Mouse (Mus musculus): Measurements from ENCODE around the gene Nsg2. TPM values are rescaled to one million over a fixed set of nuclear protein-coding genes. Genes with fewer than 3 reads are reported as not detected.
"Not testable (repeated sequence)": the region's sequence is repeated elsewhere in the genome, so short reads cannot be mapped to it uniquely, and the experiment has no call there.

Nsg2 gene
- 100 to 1,000 TPM; 662 to 666 TPM for total RNA-seq (2021)

GRCm38 (mm10) chr11:32000281-32000680 lies at the start of gene Nsg2:
Gene Nsg2 (plus strand): TSS chr11:32000463.
- peak; percentile 91 to 97 for DNase-seq (ENCODE audit: low spot score in 2 of 2)
- intact Hi-C loops (cut with DNase I), result loop anchor here (1.0 to 2.0 kb wide), 3 partner anchors 61 to 162 kb away; no protein-coding TSS in a partner anchor

GRCm38 (mm10) chr11:31960071-31960470 lies 40.2 kb upstream of the Nsg2 start:
- DNase-seq (ENCODE audit: low spot score in 2 of 2), result no peak
- intact Hi-C loops (cut with DNase I), result no loop called here

GRCm38 (mm10) chr11:31963993-31964392 lies 36.3 kb upstream of the Nsg2 start:
- DNase-seq (ENCODE audit: low spot score in 2 of 2), result no peak
- intact Hi-C loops (cut with DNase I), result no loop called here

- DNase-seq (ENCODE audit: low spot score in 2 of 2), result no peak
- intact Hi-C loops (cut with DNase I), result no loop called here
Measured at GRCm38 (mm10) chr11:31965256-31966134, 34.8 kb upstream of the Nsg2 start, which contains the start of gene 4930524B15Rik. Gene 4930524B15Rik (plus strand): TSS chr11:31965592.

GRCm38 (mm10) chr11:31974132-31974531 lies 26.1 kb upstream of the Nsg2 start:
- DNase-seq (ENCODE audit: low spot score in 2 of 2), result no peak
- intact Hi-C loops (cut with DNase I), result no loop called here

- intact Hi-C loops (cut with DNase I), result no loop called here
Measured at GRCm38 (mm10) chr11:31974826-31975225, 25.4 kb upstream of the Nsg2 start.

GRCm38 (mm10) chr11:31975678-31976077 lies 24.6 kb upstream of the Nsg2 start:
- intact Hi-C loops (cut with DNase I), result no loop called here
- DNase-seq (ENCODE audit: low spot score in 2 of 2), result no peak

More at GRCm38 (mm10) chr11:31974826-31975225, 25.4 kb upstream of the Nsg2 start:
- DNase-seq (ENCODE audit: low spot score in 2 of 2), result no peak

- intact Hi-C loops (cut with DNase I), result no loop called here
- DNase-seq (ENCODE audit: low spot score in 2 of 2), result no peak
Measured at GRCm38 (mm10) chr11:31976137-31976536, 24.1 kb upstream of the Nsg2 start.

- DNase-seq (ENCODE audit: low spot score in 2 of 2); intact Hi-C loops (cut with DNase I): not testable (repeated sequence)
Measured at GRCm38 (mm10) chr11:31980089-31980488, 20.2 kb upstream of the Nsg2 start.

- no peak for DNase-seq (ENCODE audit: low spot score in 2 of 2)
- intact Hi-C loops (cut with DNase I), result no loop called here
Measured at GRCm38 (mm10) chr11:31981830-31982229, 18.4 kb upstream of the Nsg2 start.

GRCm38 (mm10) chr11:31982247-31982943 lies 17.9 kb upstream of the Nsg2 start:
- intact Hi-C loops (cut with DNase I); DNase-seq (ENCODE audit: low spot score in 2 of 2): not testable (repeated sequence)

GRCm38 (mm10) chr11:31983249-31983648 lies 17.0 kb upstream of the Nsg2 start:
- no peak for DNase-seq (ENCODE audit: low spot score in 2 of 2)
- intact Hi-C loops (cut with DNase I), result no loop called here

- DNase-seq (ENCODE audit: low spot score in 2 of 2), result no peak
- intact Hi-C loops (cut with DNase I), result no loop called here
Measured at GRCm38 (mm10) chr11:31984786-31985185, 15.5 kb upstream of the Nsg2 start.

- intact Hi-C loops (cut with DNase I), result loop anchor here (10.0 kb wide), 1 partner anchor 332 kb away; no protein-coding TSS in a partner anchor
- no peak for DNase-seq (ENCODE audit: low spot score in 2 of 2)
Measured at GRCm38 (mm10) chr11:31992535-31992934, 7.7 kb upstream of the Nsg2 start.

GRCm38 (mm10) chr11:31999716-32000115 lies 547 bp upstream of the Nsg2 start:
- no peak for DNase-seq (ENCODE audit: low spot score in 2 of 2)
- intact Hi-C loops (cut with DNase I), result loop anchor here (1.0 to 10.0 kb wide), 4 partner anchors 61 to 325 kb away; no protein-coding TSS in a partner anchor

- peak in 1 of 2 experiments; percentile 37 for DNase-seq (ENCODE audit: low spot score in 2 of 2)
- intact Hi-C loops (cut with DNase I), result loop anchor here (2.0 kb wide), 2 partner anchors 59 to 127 kb away; no protein-coding TSS in a partner anchor
Measured at GRCm38 (mm10) chr11:32001181-32001910, 1.1 kb downstream of the Nsg2 start.

- DNase-seq (ENCODE audit: low spot score in 2 of 2), result peak in 1 of 2 experiments; percentile 79
- intact Hi-C loops (cut with DNase I), result loop anchor here (2.0 kb wide), 1 partner anchor 18 kb away; no protein-coding TSS in a partner anchor
Measured at GRCm38 (mm10) chr11:32002670-32003072, 2.4 kb downstream of the Nsg2 start.

- intact Hi-C loops (cut with DNase I); DNase-seq (ENCODE audit: low spot score in 2 of 2): not testable (repeated sequence)
Measured at GRCm38 (mm10) chr11:32008049-32008448, 7.8 kb downstream of the Nsg2 start.

- DNase-seq (ENCODE audit: low spot score in 2 of 2), result peak in 1 of 2 experiments; percentile 65
- intact Hi-C loops (cut with DNase I), result no loop called here
Measured at GRCm38 (mm10) chr11:32008852-32009251, 8.6 kb downstream of the Nsg2 start.
